Mouse (Mus musculus): ENCODE measurements around the gene Cdh3. TPM values are rescaled to one million over a fixed set of nuclear protein-coding genes. Genes with fewer than 3 reads are reported as not detected.
"Not testable (repeated sequence)": the region's sequence is repeated elsewhere in the genome, so short reads cannot be mapped to it uniquely, and the experiment has no call there.

Gene Cdh3
- polyA plus RNA-seq, 1 experiment from 2014 or later = 8.1 TPM

- H3K4me2 ChIP-seq (replicated peaks; ENCODE audit: low read depth) = no peak overlapping the region
- 44% methylated on average over 8 of the region's 8 CpGs for WGBS
- DNase-seq (ENCODE audit: low spot score) (no peak), ATAC-seq (ENCODE audit: low FRiP score, low TSS enrichment) (no peak)
- no peak for TF ChIP-seq EP300 (optimal IDR thresholded peaks at IDR 0.05)
- TF ChIP-seq CTCF (IDR thresholded peaks at IDR 0.05; ENCODE audit: low read depth) = no peak
- H3K27me3 ChIP-seq (ENCODE audit: control insufficient read depth, insufficient read depth, low read length) = no peaks in the 10 kb centered on the region
- no peaks in the 10 kb centered on the region for H3K36me3 ChIP-seq (ENCODE audit: control insufficient read depth, insufficient read depth, low read length)
- H3K9me3 ChIP-seq (ENCODE audit: control insufficient read depth, low read length) = no peaks in the 10 kb centered on the region
- H3K27ac ChIP-seq (replicated peaks) = no peak overlapping the region
- no peak overlapping the region for H3K4me3 ChIP-seq (ENCODE audit: low read depth, low read length)
- no peaks in the 10 kb centered on the region for H3K4me1 ChIP-seq (replicated peaks; ENCODE audit: control insufficient read depth, insufficient read depth)
- no peak overlapping the region for H3K9ac ChIP-seq (ENCODE audit: low read length)
Measured at GRCm38 (mm10) chr8:106586896-106587295, 76.2 kb downstream of the Cdh3 start.

- TF ChIP-seq CTCF (IDR thresholded peaks at IDR 0.05; ENCODE audit: low read depth) = no peak
- TF ChIP-seq EP300 (optimal IDR thresholded peaks at IDR 0.05) = no peak
- Histone ChIP-seq H3K4me3 (ENCODE audit: low read depth, low read length) (no peak overlapping the region), H3K9ac (ENCODE audit: low read length) (no peak overlapping the region), H3K36me3 (ENCODE audit: control insufficient read depth, insufficient read depth, low read length) (no peaks in the 10 kb centered on the region), H3K4me2 (replicated peaks; ENCODE audit: low read depth) (no peak overlapping the region), H3K27ac (replicated peaks) (0 out of 2 replicates have a peak overlapping the region, but pooled peaks have one; percentile 35), H3K4me1 (replicated peaks; ENCODE audit: control insufficient read depth, insufficient read depth) (no peaks in the 10 kb centered on the region), H3K9me3 (ENCODE audit: control insufficient read depth, low read length) (no peaks in the 10 kb centered on the region), H3K27me3 (ENCODE audit: control insufficient read depth, insufficient read depth, low read length) (no peaks in the 10 kb centered on the region)
- DNase-seq (ENCODE audit: low spot score) (peak; percentile 52), ATAC-seq (ENCODE audit: low FRiP score, low TSS enrichment) (peak; percentile 89)
- 32% methylated on average over 3 of the region's 3 CpGs for WGBS
Measured at GRCm38 (mm10) chr8:106588443-106589431, 78.0 kb downstream of the Cdh3 start.

- peak; percentile 72 for DNase-seq (ENCODE audit: low spot score)
- no peaks in the 10 kb centered on the region for H3K4me1 ChIP-seq (replicated peaks; ENCODE audit: control insufficient read depth, insufficient read depth)
- no peak for TF ChIP-seq EP300 (optimal IDR thresholded peaks at IDR 0.05)
- TF ChIP-seq CTCF (IDR thresholded peaks at IDR 0.05; ENCODE audit: low read depth) = no peak
- peak; percentile 18; the same call in 1 of the 2 replicates for ATAC-seq (ENCODE audit: low FRiP score, low TSS enrichment)
- H3K9ac ChIP-seq (ENCODE audit: low read length) = no peak overlapping the region
- H3K4me2 ChIP-seq (replicated peaks; ENCODE audit: low read depth) = no peak overlapping the region
- WGBS = 56% methylated on average over 3 of the region's 3 CpGs
- H3K27ac ChIP-seq (replicated peaks) = no peak overlapping the region
- H3K9me3 ChIP-seq (ENCODE audit: control insufficient read depth, low read length) = no peaks in the 10 kb centered on the region
- H3K36me3 ChIP-seq (ENCODE audit: control insufficient read depth, insufficient read depth, low read length) = no peaks in the 10 kb centered on the region
- no peaks in the 10 kb centered on the region for H3K27me3 ChIP-seq (ENCODE audit: control insufficient read depth, insufficient read depth, low read length)
- H3K4me3 ChIP-seq (ENCODE audit: low read depth, low read length) = no peak overlapping the region
Measured at GRCm38 (mm10) chr8:106592458-106592857, 81.8 kb downstream of the Cdh3 start.

DNA sequence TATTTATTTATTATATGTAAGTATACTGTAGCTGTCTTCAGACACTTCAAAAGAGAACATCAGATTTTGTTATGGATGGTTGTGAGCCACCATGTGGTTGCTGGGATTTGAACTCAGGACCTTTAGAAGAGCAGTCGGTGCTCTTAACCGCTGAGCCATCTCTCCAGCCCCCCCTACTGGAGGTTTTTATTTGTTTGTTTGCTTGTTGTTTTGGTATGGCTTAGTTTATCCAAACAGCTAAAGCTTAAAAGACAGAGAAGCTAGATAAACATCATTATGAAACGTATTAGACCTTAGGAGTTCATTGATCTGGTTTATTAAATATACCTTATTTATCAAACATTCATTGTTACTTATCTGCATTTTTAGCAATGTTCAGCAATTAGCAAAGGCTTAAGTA is 84.9 kb downstream of the Cdh3 start:
- H3K9me3 ChIP-seq (ENCODE audit: control insufficient read depth, low read length); H3K4me2 ChIP-seq (replicated peaks; ENCODE audit: low read depth); H3K4me3 ChIP-seq (ENCODE audit: low read depth, low read length); DNase-seq (ENCODE audit: low spot score); H3K9ac ChIP-seq (ENCODE audit: low read length); ATAC-seq (ENCODE audit: low FRiP score, low TSS enrichment); H3K4me1 ChIP-seq (replicated peaks; ENCODE audit: control insufficient read depth, insufficient read depth); H3K36me3 ChIP-seq (ENCODE audit: control insufficient read depth, insufficient read depth, low read length); H3K27me3 ChIP-seq (ENCODE audit: control insufficient read depth, insufficient read depth, low read length); H3K27ac ChIP-seq (replicated peaks): not testable (repeated sequence)
- WGBS = 92% methylated on average over 3 of the region's 3 CpGs

GRCm38 (mm10) chr8:106597067-106597466 is 86.4 kb downstream of the Cdh3 start:
- no peak for DNase-seq (ENCODE audit: low spot score)
- no peak for ATAC-seq (ENCODE audit: low FRiP score, low TSS enrichment)
- 90% methylated on average over 5 of the region's 5 CpGs for WGBS

More at GRCm38 (mm10) chr8:106597067-106597466, 86.4 kb downstream of the Cdh3 start:
- TF ChIP-seq CTCF (IDR thresholded peaks at IDR 0.05; ENCODE audit: low read depth) (no peak), EP300 (optimal IDR thresholded peaks at IDR 0.05) (no peak)
- H3K36me3 ChIP-seq (ENCODE audit: control insufficient read depth, insufficient read depth, low read length) = no peaks in the 10 kb centered on the region
- H3K9me3 ChIP-seq (ENCODE audit: control insufficient read depth, low read length) = no peaks in the 10 kb centered on the region
- H3K27ac ChIP-seq (replicated peaks) = no peak overlapping the region
- no peak overlapping the region for H3K4me2 ChIP-seq (replicated peaks; ENCODE audit: low read depth)
- no peaks in the 10 kb centered on the region for H3K27me3 ChIP-seq (ENCODE audit: control insufficient read depth, insufficient read depth, low read length)
- H3K9ac ChIP-seq (ENCODE audit: low read length) = no peak overlapping the region
- no peak overlapping the region for H3K4me3 ChIP-seq (ENCODE audit: low read depth, low read length)
- H3K4me1 ChIP-seq (replicated peaks; ENCODE audit: control insufficient read depth, insufficient read depth) = no peaks in the 10 kb centered on the region
